Mouse (Mus musculus): ENCODE measurements at regions not wholly inside any gene's neighbourhood (a gene's known extent, or its start where the extent isn't known, plus 50 kb on each side); places are given as distances from the start of the nearest gene placed in this dataset.
"Not testable (repeated sequence)": the region's sequence is repeated elsewhere in the genome, so short reads cannot be mapped to it uniquely, and the experiment has no call there.

GRCm38 (mm10) chr13:44482661-44483060 is 246.6 kb upstream of the Jarid2 start:
- peak; percentile 93 for ATAC-seq (ENCODE audit: poor library complexity, severe bottlenecking)

DNA sequence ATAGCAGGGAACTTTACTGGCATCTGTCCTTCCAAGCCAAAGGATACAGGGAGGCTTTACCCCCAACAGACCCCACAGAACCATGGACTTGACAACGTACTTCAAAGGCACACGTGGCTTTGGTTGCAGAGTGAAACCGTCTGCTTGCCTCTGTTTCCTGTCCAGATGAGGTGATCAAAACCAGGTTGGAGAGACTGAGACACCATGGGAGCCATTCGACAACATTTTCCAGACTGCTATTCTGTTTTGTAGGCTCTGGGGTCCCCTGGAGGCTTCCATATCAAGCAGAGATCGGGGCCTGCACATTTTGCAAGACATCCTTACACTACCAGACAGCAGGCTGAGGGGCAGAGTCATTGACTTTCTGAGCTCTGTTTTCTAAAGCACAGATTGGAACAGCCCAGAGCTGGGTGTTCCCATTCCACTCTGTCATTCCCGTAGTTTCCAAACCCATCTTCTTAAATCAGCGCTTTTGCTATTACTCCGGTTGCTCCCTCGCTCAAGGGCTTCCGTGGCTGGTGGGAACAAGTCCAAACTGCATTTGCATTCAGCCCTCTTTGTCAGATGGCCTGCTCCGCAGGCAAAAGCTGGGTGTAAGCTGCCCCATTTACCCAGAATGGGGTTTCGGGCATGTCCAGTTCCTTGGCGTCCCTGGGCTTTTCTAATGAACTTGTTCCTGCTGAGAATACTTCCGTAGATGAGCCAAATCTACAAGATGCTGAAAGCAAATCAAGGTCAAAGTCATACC is 244.5 kb upstream of the Jarid2 start:
- ATAC-seq (ENCODE audit: poor library complexity, severe bottlenecking): no peak

DNA sequence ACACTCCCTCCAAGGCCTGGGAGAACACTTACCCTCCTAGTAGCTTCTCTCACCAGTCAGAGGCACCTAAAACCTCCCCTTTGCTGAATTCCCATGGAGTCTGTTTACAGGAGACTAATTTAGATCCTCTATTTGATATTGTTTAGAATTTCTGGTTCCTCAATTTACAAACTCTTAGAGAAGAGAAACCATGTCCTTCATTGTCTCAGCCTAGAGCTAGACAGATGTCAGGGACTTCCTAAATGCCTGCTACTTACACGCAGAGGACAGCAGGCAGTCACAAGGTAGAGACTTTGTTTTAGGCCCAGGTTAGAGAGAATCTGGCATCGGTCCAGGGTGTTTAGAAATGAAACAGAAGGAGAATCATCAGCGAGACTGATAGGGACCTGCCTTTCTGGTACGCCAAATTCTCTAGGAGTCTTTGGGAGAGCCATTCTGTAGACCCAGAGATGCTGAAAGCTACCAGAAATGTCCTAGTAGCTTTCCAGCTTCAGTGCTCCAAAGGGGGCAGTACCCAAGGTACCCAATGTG is 238.3 kb upstream of the Jarid2 start:
- peak; percentile 63 for ATAC-seq (ENCODE audit: poor library complexity, severe bottlenecking)

DNA sequence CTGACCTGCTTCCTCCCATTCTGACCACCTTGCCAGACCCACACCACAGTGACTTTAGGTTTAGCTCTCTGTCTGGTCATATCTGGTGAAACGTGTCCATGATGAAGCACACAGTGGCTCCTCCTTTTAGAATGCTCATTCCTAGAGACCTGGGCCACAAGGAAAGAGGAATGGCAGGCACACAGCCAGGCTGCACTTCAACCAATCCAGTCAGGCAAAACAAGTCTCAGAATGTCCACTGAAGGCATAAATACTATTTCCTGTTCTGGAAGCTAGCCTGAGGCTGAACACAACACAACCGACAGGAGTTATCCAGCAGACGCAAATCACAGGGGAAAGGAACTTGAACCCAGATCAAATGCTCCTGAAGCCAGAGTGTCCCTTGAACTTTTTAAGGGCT is 235.4 kb upstream of the Jarid2 start:
- ATAC-seq (ENCODE audit: poor library complexity, severe bottlenecking): no peak

DNA sequence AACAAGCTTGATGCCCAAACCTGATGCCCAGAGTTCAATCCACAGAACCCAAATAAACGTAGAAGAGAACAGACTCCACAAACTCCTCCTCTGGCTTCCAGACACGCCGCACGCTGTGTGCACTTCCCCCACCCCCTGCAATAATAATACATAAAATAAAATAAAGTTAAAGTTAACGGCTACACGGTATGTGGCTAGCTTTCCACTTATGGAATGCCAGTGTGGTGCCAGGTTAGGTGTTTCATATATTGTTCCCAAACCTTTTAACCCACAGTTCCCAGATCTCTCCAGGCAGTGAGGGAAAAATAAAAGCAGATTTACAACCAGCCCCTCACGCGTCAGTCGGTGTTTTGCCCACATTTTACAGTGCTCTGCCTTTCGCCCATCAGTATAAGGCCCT is 233.8 kb upstream of the Jarid2 start:
- ATAC-seq (ENCODE audit: poor library complexity, severe bottlenecking): no peak

GRCm38 (mm10) chr13:44496596-44496995 is 232.7 kb upstream of the Jarid2 start:
- no peak for ATAC-seq (ENCODE audit: poor library complexity, severe bottlenecking)

DNA sequence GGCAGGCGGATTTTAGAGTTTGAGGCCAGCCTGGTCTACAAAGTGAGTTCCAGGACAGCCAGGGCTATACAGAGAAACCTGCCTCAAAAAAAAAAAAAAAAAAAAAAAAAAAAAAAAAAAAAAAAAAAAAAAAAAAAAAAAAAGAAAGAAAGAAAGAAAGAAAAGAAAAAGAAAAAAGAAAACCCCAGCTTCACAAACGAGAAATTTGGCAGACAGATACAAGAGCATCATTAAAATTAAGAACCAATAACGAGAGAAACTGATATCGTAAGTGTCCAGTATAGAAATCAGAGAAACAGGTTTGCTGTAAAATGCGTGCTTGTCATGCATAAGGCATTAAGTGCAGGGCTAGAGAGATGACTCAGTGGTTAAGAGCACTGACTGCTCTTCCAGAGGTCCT is 228.4 kb upstream of the Jarid2 start:
- ATAC-seq (ENCODE audit: poor library complexity, severe bottlenecking): not testable (repeated sequence)

DNA sequence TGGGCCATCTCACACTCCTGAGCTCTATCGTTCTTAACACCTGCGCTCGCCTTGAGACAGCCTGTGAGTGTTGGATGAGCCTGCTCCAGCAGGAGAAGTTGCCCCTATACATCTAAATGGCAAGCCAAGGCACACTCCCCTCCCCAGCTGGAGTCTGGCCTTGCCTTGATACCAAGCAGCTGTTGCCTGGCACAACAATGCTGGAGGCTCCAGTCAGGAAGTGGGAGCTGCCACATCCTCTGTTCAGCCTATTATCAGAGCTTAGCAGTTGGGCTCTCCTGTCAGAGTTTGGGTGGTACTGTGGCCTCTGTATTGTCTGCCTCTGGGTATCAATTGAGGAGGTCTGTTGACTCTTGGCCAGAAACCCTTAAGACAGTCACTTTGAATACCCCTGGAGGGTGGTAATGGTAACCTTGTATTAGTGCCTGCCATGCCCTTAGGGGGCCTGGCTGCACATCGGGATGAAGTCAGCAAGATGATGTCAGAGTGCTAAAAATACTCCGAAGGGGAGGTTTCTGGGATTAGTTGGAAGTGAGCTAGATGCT is 227.4 kb upstream of the Jarid2 start:
- ATAC-seq (ENCODE audit: poor library complexity, severe bottlenecking): 0 out of 2 replicates have a peak, but pooled peaks have one; percentile 14

DNA sequence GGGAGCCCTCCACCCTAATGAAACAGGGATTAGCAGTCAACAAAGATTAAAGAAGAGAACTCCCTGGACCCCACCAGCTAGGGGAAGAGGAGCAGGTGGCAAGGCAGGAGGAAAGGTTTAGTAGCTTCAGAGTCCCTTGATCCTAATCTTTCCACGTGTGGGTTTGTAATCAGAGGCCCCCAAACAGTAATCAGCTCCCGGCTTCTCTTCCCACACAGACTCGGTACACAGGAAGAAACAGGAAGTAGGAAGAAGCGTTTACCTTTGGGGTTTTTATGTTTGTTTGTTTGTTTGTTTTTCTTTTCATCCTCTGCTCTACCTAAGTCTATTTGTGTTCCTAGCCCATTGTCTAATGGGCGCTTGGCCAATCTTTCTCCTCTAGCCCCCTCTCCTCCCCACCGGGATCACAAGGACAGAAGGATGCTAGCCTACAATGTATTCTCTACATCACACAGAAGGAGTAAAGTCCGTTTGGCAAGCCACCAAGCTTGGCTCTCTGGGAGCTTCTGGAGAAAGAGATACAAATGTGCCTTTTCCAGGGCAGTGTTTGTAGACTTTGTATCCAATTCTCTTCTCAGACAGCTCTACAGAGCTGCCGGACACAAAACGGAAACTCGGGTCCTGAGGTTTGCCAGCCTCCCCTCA is 226.5 kb upstream of the Jarid2 start:
- ATAC-seq (ENCODE audit: poor library complexity, severe bottlenecking): no peak

- no peak for ATAC-seq (ENCODE audit: poor library complexity, severe bottlenecking)
These were observed 225.9 kb upstream of the Jarid2 start for GRCm38 (mm10) chr13:44503257-44503950.

DNA sequence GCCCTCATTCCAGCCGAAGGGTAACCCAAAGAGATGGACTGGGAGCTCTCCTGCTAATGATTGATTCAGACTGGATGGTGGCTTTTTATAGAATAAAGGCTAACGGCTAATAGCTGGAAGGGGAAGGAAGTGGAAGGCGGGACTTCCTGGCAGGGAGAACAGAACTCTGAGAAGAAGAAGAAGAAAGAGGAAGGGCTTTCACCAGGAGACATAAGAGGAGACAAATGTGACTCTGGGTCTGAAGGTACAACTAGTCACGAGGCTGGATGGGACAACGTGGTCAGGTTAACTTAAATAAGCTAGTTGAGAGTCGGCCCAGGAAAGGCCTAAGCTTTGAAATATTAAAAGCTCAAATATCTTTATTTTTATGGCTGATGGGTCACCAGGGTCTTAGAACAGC is 224.8 kb upstream of the Jarid2 start:
- peak; percentile 88 for ATAC-seq (ENCODE audit: poor library complexity, severe bottlenecking)

DNA sequence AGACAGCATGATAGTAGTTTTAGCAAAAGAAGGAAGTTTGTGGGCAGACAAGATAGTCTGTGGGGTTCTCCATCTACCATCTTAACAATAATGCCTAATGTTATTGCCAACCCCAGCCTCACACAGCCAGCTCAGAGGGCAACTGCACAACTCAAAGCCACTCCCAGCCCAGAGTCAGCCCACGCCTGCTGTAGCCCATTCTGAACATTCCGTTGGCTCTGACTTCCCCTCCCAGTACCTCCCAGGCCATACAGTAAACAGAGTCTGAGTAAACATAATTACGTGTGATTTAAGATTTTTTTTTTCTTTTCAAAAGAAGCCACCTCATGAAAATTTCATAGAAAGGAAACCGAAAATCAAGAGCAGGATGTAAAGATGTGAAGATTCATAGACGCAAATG is 222.3 kb upstream of the Jarid2 start:
- ATAC-seq (ENCODE audit: poor library complexity, severe bottlenecking): peak; percentile 65

DNA sequence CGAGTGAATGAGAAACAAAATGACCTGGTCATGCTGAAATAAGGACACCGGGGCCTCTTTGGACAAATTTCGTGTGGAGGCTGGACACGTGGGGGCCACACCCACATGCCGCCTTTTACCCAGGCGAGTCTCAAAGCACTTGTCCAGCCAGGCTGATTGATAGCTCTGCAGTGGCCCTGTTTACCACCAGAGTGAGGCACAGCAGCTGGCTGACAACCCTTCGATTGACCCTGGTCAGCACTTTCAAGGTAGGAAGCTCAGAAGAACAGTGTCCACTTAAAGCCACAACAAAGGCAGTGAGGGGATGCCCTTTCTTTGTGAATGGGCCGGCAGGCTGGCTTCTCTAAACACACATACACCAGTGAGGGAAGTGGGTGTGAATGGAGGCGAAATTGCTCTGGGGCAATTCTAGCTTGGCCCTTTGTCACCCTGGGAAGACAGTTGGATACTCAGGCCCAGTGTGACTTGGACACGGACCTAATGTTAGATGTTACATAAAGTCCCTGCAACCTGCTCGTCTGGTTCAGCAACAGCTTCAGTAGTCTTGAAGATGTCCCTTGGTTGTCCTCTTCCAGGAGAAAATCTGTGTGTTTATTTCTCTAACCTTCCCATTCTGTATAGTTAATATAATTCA is 219.6 kb upstream of the Jarid2 start:
- ATAC-seq (ENCODE audit: poor library complexity, severe bottlenecking): no peak

DNA sequence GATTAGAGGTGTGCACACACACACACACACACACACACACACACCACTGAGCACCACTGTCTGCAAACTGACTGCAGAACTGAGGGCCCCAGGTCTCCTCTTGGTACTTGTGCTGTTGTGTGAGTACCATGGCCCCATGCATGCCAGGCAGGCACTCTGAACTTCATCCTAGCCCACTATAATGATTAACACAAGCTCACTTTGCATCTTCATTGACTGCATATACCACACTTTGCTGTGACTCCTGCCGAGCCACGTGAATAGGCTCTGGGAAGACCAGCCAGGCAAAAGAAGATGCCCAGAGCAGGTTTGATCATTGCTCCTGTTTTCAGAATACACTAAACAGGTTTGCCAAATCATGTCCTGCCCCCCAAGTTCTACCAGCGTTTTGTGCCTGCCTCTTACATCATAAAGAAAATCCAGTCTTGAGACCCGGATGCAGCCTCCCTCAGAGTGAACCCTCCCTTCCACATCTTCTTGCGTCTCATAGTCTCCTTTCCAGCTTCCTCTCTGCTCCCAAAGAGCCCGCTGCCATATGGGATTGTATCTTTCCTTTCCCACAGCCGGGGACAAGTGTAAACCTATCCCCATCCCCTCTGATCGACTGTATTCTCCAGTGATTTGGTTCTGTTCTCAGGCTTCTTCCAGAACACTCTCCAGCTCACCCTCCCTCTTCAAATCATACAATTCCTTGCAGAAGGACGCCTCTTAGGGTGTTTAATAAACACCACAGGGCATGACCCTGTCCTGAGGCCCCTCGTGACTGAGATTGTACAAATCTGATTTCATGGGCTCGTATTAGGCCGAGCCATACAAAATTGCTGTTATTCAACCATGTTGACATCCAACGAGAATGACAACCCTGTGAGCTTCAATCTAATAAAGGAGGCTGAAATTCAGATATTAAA is 215.6 kb upstream of the Jarid2 start:
- ATAC-seq (ENCODE audit: poor library complexity, severe bottlenecking): no peak

DNA sequence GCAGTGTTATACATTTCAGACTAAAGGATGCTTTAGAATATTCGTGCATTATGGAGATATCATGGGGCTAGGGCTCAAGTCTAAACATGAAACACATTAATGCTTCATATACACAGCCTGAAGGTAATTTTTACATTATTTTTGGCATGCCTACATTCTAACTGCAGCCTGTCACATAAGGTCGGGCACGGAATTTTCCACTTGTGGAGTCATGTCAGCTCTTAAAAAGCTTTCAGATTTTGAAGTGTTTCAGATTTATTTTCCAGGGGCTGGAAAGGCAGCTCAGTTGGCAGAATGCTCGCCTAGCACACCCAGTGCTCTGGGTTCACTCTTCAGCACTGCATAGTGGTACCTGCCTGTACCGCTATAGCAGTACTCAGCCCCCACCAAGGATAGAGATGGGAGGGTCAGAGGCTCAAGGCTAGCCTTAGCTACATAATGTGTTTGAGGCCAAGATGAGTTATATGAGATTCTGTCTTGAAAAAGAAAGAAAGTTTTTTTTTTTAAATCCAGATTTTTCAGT is 214.6 kb upstream of the Jarid2 start:
- ATAC-seq (ENCODE audit: poor library complexity, severe bottlenecking): no peak

- no peak for ATAC-seq (ENCODE audit: poor library complexity, severe bottlenecking)
These were observed 212.4 kb upstream of the Jarid2 start for GRCm38 (mm10) chr13:44516863-44517262.

- no peak for ATAC-seq (ENCODE audit: poor library complexity, severe bottlenecking)
These were observed 212.0 kb upstream of the Jarid2 start for GRCm38 (mm10) chr13:44517312-44517711.

DNA sequence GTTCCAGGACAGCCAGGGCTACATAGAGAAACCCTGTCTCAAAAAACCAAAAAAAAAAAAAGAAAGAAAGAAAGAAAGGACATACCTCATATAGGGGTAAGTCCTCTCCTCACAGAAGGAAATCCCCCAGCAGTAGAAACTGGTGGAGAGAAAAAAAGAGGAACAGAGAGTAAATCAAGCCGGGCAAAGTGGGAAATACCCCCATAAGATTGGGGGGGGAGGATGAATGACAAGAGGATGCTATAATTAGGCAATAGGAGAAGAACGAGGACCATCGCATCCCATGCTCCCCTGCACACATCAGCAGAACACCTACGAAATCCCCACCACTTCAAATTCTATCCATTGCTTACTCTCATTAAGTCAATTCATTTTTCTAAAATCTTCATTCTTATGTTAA is 211.1 kb upstream of the Jarid2 start:
- ATAC-seq (ENCODE audit: poor library complexity, severe bottlenecking): peak; percentile 56

GRCm38 (mm10) chr13:44523516-44523915 is 205.8 kb upstream of the Jarid2 start:
- no peak for ATAC-seq (ENCODE audit: poor library complexity, severe bottlenecking)
